Mouse (Mus musculus) embryonic fibroblast, embryonic 13.5 days (primary cell): ENCODE data around the gene Ank3.

Experiments used
- CTCF ChIP-seq: IDR thresholded peaks from 2 replicates; pipeline ENCODE4 v1.5.1; 2011; ENCODE audit warnings: mild to moderate bottlenecking, control low read depth, low read length, moderate library complexity, borderline replicate concordance; ENCODE audit not compliant: insufficient read depth
- POLR2A ChIP-seq: IDR thresholded peaks from 2 replicates; pipeline ENCODE4 v1.6.1; 2011; ENCODE audit warnings: low read depth, mild to moderate bottlenecking, control low read depth, low read length, moderate library complexity

DNA sequence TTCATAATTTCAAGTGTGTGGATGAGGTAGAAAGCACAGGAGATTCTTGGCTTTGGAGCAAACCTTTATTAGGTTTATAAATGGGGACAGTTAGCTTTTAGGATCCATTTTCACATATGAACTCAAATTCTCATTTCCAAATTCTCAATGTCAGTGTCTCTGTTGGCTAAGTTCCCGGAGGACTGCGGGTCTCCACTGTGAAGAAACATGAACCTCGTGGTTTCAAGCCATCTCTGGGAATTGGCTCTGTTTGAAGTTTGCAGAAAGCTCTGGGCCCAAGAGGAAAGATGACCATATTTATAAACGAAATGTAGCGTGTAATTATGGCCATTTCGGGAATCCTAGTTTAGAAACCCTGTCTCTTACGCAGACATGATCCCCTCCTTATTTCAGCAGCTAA is 32.5 kb downstream of the Ank3 start:
- TF ChIP-seq POLR2A (no peak), CTCF (no peak)
